Mouse (Mus musculus) stomach, embryonic 14.5 days (tissue): Measurements from ENCODE around the gene Tinagl1. TPM values are rescaled to one million over a fixed set of nuclear protein-coding genes. Genes with fewer than 3 reads are reported as not detected.

Source experiments
- ATAC-seq: fragments of 200-750 bp; cut with Nextera tagmentation; 2 replicates; pipeline ENCODE4 v1.8.0; 2017; ENCODE audit warnings: low read depth, moderate TSS enrichment; ENCODE audit not compliant: insufficient number of reproducible peaks, insufficient read depth, low FRiP score
- H3K27ac ChIP-seq: fragments of 300-500 bp; sonication (generic); 2 replicates; pipeline ENCODE4 v1.5.1; 2014; ENCODE audit warnings: mild to moderate bottlenecking, low read length, moderate library complexity, mixed read lengths
- H3K27me3 ChIP-seq: fragments of 300-500 bp; sonication (generic); 2 replicates; pipeline ENCODE4 v1.6.1; 2014; ENCODE audit warnings: low read length, control low read depth, mixed read lengths; ENCODE audit not compliant: control insufficient read depth, insufficient read depth
- H3K36me3 ChIP-seq: fragments of 300-500 bp; sonication (generic); 2 replicates; pipeline ENCODE4 v1.6.1; 2014; ENCODE audit warnings: mild to moderate bottlenecking, control low read depth, low read length, moderate library complexity, mixed read lengths; ENCODE audit not compliant: control insufficient read depth, insufficient read depth
- H3K4me1 ChIP-seq: fragments of 300-500 bp; sonication (generic); 2 replicates; pipeline ENCODE4 v1.6.1; 2014; ENCODE audit warnings: low read length, control low read depth, mixed read lengths; ENCODE audit not compliant: control insufficient read depth, insufficient read depth
- H3K4me2 ChIP-seq: fragments of 300-500 bp; sonication (generic); replicated peaks from 2 replicates; pipeline ENCODE4 v1.6.1; 2014; ENCODE audit warnings: low read depth, low read length, control low read depth
- H3K4me3 ChIP-seq: fragments of 300-500 bp; sonication (generic); 2 replicates; pipeline ENCODE4 v1.5.1; 2014; ENCODE audit warnings: low read depth, low read length, control low read depth
- H3K9ac ChIP-seq: fragments of 300-500 bp; sonication (generic); replicated peaks from 2 replicates; pipeline ENCODE4 v1.6.1; 2014; ENCODE audit warnings: low read depth, mild to moderate bottlenecking, control low read depth, low read length, moderate library complexity, mixed read lengths
- H3K9me3 ChIP-seq: fragments of 300-500 bp; sonication (generic); 2 replicates; pipeline ENCODE4 v1.6.1; 2016; ENCODE audit warnings: low read depth, low read length, control low read depth; ENCODE audit not compliant: control insufficient read depth
- WGBS: fragments of 180-500 bp; shearing (Covaris S2); extraction: QIAGEN DNeasy Blood & Tissue Kit; methylation state at CpG from one replicate; pipeline ENCODE4 v1.1.7; 2014; 5-methylcytosine and 5-hydroxymethylcytosine counted together
- polyA plus RNA-seq: library from polyadenylated mRNA; unstranded; fragments of >200 nt; fragmentation: Nextera tagmentation; extraction: Ambion mirVana; gene quantifications from 2 replicates; pipeline ENCODE4 v1.2.1, GENCODE M21; 2014

Gene Tinagl1
- polyA plus RNA-seq, 1 experiment from 2014 or later: 22.1 TPM

DNA sequence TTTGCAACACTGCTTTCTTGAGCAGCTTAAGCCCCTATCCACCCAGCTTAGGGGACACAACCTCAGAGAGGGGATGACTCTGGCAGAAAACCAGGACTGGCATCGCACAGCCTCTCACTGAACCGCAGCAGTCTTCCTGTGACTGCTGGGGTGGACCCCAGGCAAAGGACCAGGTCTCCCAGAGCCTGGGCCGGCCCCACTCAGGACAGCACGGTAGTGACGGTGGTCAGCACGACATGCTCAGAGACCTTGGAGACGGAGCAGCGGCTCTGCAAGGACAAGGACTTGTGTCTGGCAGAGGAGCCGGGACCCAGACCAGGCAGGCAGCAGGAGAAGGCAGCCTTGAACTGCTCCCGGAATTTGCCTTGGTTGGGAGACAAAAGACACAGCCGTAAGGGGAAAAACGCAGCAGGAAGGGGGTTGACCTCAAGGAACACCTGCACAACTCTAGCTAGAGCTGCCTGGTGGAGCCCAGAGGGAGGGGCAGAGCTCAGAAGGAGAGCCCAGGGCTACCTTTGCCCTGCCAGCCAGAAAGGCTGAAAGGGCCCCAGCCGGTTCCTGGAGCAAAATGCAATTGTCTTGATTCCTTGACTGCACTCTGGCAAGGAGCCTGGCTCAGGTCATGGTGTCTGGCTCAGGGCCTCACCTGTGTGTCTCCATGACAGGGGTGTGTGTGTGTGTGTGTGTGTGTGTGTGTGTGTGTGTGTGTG is 44.1 kb downstream of the Tinagl1 start:
- no peak overlapping the region for H3K4me3 ChIP-seq
- H3K4me2 ChIP-seq: no peak overlapping the region
- no peak overlapping the region for H3K9ac ChIP-seq
- WGBS: 59% methylated on average over 13 of the region's 13 CpGs
- peak overlapping the region; percentile 64; the same call in 1 of the 2 replicates for H3K27ac ChIP-seq
- H3K27me3 ChIP-seq: no peaks in the 10 kb centered on the region
- H3K9me3 ChIP-seq: no peaks in the 10 kb centered on the region
- peaks cover 20% of the 10 kb centered on the region for H3K36me3 ChIP-seq
- ATAC-seq: 0 out of 2 replicates have a peak, but pooled peaks have one; percentile 48
- H3K4me1 ChIP-seq: no peaks in the 10 kb centered on the region

DNA sequence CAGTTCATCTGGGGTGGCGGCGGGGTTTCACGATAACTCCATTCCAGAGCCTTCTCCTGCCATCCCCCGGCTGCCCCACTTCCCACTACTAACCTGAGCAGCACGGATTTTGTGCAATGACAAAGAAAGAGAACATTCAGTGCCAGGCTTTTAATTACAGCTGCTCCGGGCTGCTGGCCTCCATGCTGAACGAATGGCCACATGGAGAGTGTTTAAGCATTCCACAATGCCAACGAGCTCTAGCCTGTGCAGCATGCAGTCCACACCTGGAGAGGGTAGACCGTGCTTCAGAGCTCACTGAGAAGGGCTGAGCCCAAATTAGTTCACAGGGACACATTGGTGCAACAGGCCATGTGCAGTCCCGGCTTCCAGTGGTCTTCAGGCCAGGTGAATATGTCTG is 44.8 kb downstream of the Tinagl1 start:
- Histone ChIP-seq H3K36me3 (peaks cover 26% of the 10 kb centered on the region), H3K27ac (no peak overlapping the region), H3K27me3 (no peaks in the 10 kb centered on the region), H3K4me3 (no peak overlapping the region), H3K4me1 (no peaks in the 10 kb centered on the region), H3K9me3 (no peaks in the 10 kb centered on the region), H3K9ac (no peak overlapping the region), H3K4me2 (no peak overlapping the region)
- ATAC-seq: no peak
- WGBS: 80% methylated on average over 10 of the region's 10 CpGs

DNA sequence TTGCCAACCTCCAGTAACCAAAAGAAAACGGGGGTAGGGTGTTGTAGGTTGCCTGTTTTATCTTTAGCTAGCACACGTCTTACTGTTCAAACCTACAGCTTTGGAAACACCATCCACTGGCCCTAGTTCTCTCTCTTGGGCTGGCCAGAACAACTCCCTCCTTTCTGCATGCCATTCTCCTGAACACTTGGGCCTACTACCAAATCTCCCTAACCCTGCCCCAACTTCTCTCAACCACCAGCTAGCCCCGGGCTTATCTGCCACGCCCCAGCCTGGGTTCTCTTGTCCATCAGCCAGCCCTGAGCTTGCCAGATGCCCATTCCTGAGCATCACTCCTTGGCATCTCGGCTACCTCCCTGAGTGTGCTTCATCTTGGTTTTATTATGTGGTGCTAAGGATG is 46.0 kb downstream of the Tinagl1 start:
- no peak for ATAC-seq
- peaks cover 34% of the 10 kb centered on the region for H3K36me3 ChIP-seq
- H3K27ac ChIP-seq: no peak overlapping the region
- H3K4me3 ChIP-seq: no peak overlapping the region
- no peaks in the 10 kb centered on the region for H3K27me3 ChIP-seq
- no peak overlapping the region for H3K9ac ChIP-seq
- H3K9me3 ChIP-seq: no peaks in the 10 kb centered on the region
- H3K4me1 ChIP-seq: no peaks in the 10 kb centered on the region
- WGBS: 80% methylated on average over 5 of the region's 5 CpGs
- no peak overlapping the region for H3K4me2 ChIP-seq

DNA sequence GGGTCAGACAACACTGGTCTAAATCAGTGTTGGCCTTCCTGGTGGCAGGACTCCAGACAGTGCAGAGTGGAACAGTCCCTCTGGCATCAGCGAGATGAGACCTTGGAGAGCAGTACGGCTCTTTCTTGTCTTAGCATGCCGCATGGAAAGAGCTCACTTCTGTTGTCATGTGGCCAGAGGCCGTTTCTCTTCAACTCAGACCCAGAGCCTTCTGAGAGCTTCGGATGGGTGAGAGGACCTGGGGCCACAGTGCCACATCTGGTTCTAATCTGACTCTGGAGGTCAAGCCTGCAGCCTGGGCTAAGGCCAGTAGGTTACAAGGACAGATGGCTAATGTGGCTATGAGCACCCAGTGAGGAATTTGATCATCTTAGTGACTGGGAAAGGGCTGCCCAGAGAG is 49.0 kb downstream of the Tinagl1 start:
- no peak overlapping the region for H3K27ac ChIP-seq
- peaks cover 48% of the 10 kb centered on the region for H3K36me3 ChIP-seq
- no peak overlapping the region for H3K4me3 ChIP-seq
- WGBS: 85% methylated on average over 5 of the region's 5 CpGs
- no peaks in the 10 kb centered on the region for H3K27me3 ChIP-seq
- no peak for ATAC-seq
- H3K9ac ChIP-seq: no peak overlapping the region
- no peaks in the 10 kb centered on the region for H3K9me3 ChIP-seq
- no peak overlapping the region for H3K4me2 ChIP-seq
- no peaks in the 10 kb centered on the region for H3K4me1 ChIP-seq

DNA sequence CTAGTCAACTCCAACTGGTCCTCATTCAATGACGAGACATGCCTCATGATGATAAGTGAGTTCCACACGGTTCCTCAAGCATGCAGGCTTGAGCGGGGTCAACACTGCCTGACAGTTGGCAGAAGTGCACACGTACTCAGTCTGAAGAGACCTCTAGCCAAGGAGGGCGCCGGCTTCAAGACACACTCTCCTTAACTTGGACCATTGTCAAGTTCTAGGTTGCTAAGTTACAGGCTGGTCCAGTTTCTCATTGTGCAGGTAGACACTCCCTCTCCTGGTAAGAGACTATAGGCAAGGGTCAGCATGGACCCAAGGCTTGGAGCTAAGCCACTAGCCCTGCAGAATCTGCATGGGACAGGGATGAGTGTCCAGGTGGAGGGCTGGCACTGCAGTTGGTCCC is 49.8 kb downstream of the Tinagl1 start:
- 88% methylated on average over 6 of the region's 6 CpGs for WGBS
- peaks cover 48% of the 10 kb centered on the region for H3K36me3 ChIP-seq
- H3K27ac ChIP-seq: no peak overlapping the region

DNA sequence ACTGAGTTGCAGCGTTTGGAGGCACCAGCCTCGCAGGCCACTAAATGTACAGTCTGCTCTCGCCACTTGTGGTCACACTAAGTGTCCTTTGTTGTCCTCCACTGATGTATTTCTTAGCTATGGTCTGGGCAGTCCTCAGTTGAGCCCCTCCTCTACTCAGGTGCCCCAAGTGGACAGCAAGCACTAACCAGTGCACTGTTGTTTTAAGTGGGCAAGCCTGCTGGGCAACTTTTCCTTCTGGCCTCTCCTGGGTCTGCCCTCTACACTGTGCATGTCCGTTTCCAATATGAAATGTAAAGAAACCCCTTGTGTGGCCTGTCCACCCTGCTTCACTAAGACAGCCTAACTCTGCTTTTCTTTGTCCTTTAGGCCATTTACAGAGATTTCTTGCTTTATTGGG is 50.8 kb downstream of the Tinagl1 start:
- Histone ChIP-seq H3K9ac (no peak overlapping the region), H3K27ac (no peak overlapping the region)
- WGBS: 76% methylated on average over 4 of the region's 4 CpGs

More for the DNA sequence above, 49.8 kb downstream of the Tinagl1 start:
- H3K27me3 ChIP-seq: no peaks in the 10 kb centered on the region
- no peak overlapping the region for H3K9ac ChIP-seq
- no peak for ATAC-seq
- H3K4me2 ChIP-seq: no peak overlapping the region
- no peak overlapping the region for H3K4me3 ChIP-seq
- no peaks in the 10 kb centered on the region for H3K9me3 ChIP-seq
- no peaks in the 10 kb centered on the region for H3K4me1 ChIP-seq

DNA sequence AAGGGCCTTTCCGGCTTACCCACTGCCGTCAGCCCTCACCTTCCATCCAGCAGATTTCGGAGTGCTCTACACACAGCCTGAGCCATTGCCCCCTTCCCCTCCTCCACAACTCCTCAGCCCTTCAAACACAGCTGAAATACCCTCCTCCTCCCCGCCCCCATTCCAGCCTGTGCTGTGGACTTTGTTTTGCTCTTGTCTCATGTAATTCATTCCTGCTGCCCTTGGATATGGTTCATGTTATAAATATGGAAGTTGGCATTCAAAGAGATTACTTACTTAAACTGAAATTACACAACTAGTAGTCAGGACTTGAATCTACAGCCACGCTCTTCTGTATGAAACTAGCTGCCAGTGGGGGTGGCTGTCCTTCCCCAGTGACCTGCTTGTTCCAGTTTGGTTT is 51.9 kb downstream of the Tinagl1 start:
- Histone ChIP-seq H3K9ac (no peak overlapping the region), H3K9me3 (no peaks in the 10 kb centered on the region), H3K4me1 (no peaks in the 10 kb centered on the region), H3K4me3 (no peak overlapping the region), H3K36me3 (peaks cover 45% of the 10 kb centered on the region), H3K4me2 (no peak overlapping the region), H3K27ac (no peak overlapping the region), H3K27me3 (no peaks in the 10 kb centered on the region)
- ATAC-seq: no peak
- 93% methylated on average over 5 of the region's 5 CpGs for WGBS

More for the DNA sequence above, 50.8 kb downstream of the Tinagl1 start:
- Histone ChIP-seq H3K9me3 (no peaks in the 10 kb centered on the region), H3K4me3 (no peak overlapping the region), H3K4me1 (no peaks in the 10 kb centered on the region), H3K36me3 (peaks cover 48% of the 10 kb centered on the region), H3K4me2 (no peak overlapping the region), H3K27me3 (no peaks in the 10 kb centered on the region)
- no peak for ATAC-seq

DNA sequence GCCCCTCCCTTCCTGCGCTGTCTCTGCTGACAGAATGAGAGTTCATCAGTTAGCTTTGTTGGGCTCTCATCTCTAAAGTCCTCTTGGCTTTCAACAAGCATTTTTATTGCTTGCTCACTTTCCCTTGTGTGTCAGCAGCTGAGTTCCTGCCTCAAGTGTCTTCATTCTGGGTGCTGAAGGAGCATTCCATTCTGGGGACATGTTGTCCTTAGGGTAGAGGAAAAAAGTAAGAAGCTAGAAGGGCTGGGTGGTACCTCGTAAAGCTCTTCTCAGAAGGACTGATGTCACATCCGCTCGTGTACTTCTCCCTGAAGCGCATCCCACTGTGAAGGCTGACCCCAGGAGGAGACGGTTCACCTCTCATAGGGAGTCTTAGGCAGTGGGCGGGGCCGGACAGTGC is 53.4 kb downstream of the Tinagl1 start:
- H3K27me3 ChIP-seq: no peaks in the 10 kb centered on the region
- WGBS: 74% methylated on average over 8 of the region's 8 CpGs
- H3K36me3 ChIP-seq: peaks cover 31% of the 10 kb centered on the region
- H3K4me2 ChIP-seq: no peak overlapping the region
- H3K4me1 ChIP-seq: no peaks in the 10 kb centered on the region
- ATAC-seq: no peak
- no peak overlapping the region for H3K27ac ChIP-seq
- no peaks in the 10 kb centered on the region for H3K9me3 ChIP-seq
- H3K9ac ChIP-seq: no peak overlapping the region
- H3K4me3 ChIP-seq: no peak overlapping the region

DNA sequence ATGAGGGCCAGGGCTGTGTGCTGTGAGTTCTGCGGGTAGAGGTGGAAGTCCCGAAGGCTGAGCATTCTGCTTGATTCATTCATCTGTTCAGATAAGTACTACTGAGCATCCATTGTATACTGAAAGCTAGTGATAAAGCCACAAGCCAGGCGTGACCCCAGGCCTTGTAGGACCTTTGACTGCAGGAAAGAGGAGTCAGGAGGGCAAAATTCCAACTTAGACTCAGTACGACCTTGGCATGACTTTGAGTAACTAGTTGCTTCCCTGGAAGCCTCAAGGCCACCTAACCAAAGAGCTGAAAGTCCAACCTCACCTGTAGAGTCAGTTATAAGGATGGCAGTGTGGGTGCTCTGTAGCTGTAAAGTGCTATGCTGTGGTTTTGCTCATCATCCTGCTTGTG is 54.2 kb downstream of the Tinagl1 start:
- Histone ChIP-seq H3K4me3 (no peak overlapping the region), H3K36me3 (peaks cover 27% of the 10 kb centered on the region), H3K4me2 (no peak overlapping the region), H3K4me1 (no peaks in the 10 kb centered on the region), H3K27ac (no peak overlapping the region), H3K27me3 (no peaks in the 10 kb centered on the region), H3K9ac (no peak overlapping the region), H3K9me3 (no peaks in the 10 kb centered on the region)
- no peak for ATAC-seq
- 72% methylated on average over 4 of the region's 4 CpGs for WGBS
